Mouse (Mus musculus): ENCODE measurements around the gene Gpatch1.

Gpatch1 gene

GRCm38 (mm10) chr7:35331590-35331989, 13.3 kb upstream of the Gpatch1 start:
- DNase-seq (ENCODE audit: inconsistent ontology term): no peak

GRCm38 (mm10) chr7:35322732-35323420, 4.6 kb upstream of the Gpatch1 start:
- no peak for DNase-seq (ENCODE audit: inconsistent ontology term)

- DNase-seq (ENCODE audit: inconsistent ontology term): no peak
These were observed 3.9 kb upstream of the Gpatch1 start for GRCm38 (mm10) chr7:35322161-35322560.

GRCm38 (mm10) chr7:35319755-35320154, 1.5 kb upstream of the Gpatch1 start:
- no peak for DNase-seq (ENCODE audit: inconsistent ontology term)

GRCm38 (mm10) chr7:35319221-35319620, 981 bp upstream of the Gpatch1 start:
- peak; percentile 27 for DNase-seq (ENCODE audit: inconsistent ontology term)

- DNase-seq (ENCODE audit: inconsistent ontology term): no peak
These were observed 4.1 kb downstream of the Gpatch1 start for GRCm38 (mm10) chr7:35314156-35314555.

GRCm38 (mm10) chr7:35311214-35311613, 7.0 kb downstream of the Gpatch1 start:
- DNase-seq (ENCODE audit: inconsistent ontology term): no peak

GRCm38 (mm10) chr7:35300792-35301191, 17.4 kb downstream of the Gpatch1 start:
- peak; percentile 14 for DNase-seq (ENCODE audit: inconsistent ontology term)

GRCm38 (mm10) chr7:35299656-35300055, 18.6 kb downstream of the Gpatch1 start:
- DNase-seq (ENCODE audit: inconsistent ontology term): peak; percentile 55

GRCm38 (mm10) chr7:35297886-35298285, 20.4 kb downstream of the Gpatch1 start:
- no peak for DNase-seq (ENCODE audit: inconsistent ontology term)

- no peak for DNase-seq (ENCODE audit: inconsistent ontology term)
These were observed 22.6 kb downstream of the Gpatch1 start for GRCm38 (mm10) chr7:35295631-35296030.

GRCm38 (mm10) chr7:35293464-35293863, 24.8 kb downstream of the Gpatch1 start:
- no peak for DNase-seq (ENCODE audit: inconsistent ontology term)

- DNase-seq (ENCODE audit: inconsistent ontology term): no peak
These were observed 39.3 kb downstream of the Gpatch1 start for GRCm38 (mm10) chr7:35278933-35279332.

- no peak for DNase-seq (ENCODE audit: inconsistent ontology term)
These were observed 40.8 kb downstream of the Gpatch1 start for GRCm38 (mm10) chr7:35277433-35277832.

GRCm38 (mm10) chr7:35269443-35270024, 48.7 kb downstream of the Gpatch1 start:
- peak; percentile 47 for DNase-seq (ENCODE audit: inconsistent ontology term)

GRCm38 (mm10) chr7:35267841-35268240, 50.4 kb downstream of the Gpatch1 start:
- DNase-seq (ENCODE audit: inconsistent ontology term): no peak

- no peak for DNase-seq (ENCODE audit: inconsistent ontology term)
These were observed 51.6 kb downstream of the Gpatch1 start for GRCm38 (mm10) chr7:35266666-35267065.

- peak; percentile 18 for DNase-seq (ENCODE audit: inconsistent ontology term)
These were observed 53.5 kb downstream of the Gpatch1 start for GRCm38 (mm10) chr7:35264746-35265145.

- DNase-seq (ENCODE audit: inconsistent ontology term): no peak
These were observed 54.4 kb downstream of the Gpatch1 start for GRCm38 (mm10) chr7:35263595-35264489.

GRCm38 (mm10) chr7:35259384-35259783, 58.9 kb downstream of the Gpatch1 start:
- no peak for DNase-seq (ENCODE audit: inconsistent ontology term)

GRCm38 (mm10) chr7:35258294-35258693, 59.9 kb downstream of the Gpatch1 start:
- no peak for DNase-seq (ENCODE audit: inconsistent ontology term)

GRCm38 (mm10) chr7:35252041-35252558, 66.1 kb downstream of the Gpatch1 start:
- DNase-seq (ENCODE audit: inconsistent ontology term): peak; percentile 57
